Mouse (Mus musculus) right cerebral cortex, postnatal 14 days (tissue): ENCODE results near the gene Aplp2.

Experiments
- DNase-seq: peaks from one replicate; pipeline ENCODE4 v3.0.0; 2022

Gene Aplp2

GRCm38 (mm10) chr9:31211690-31212499 lies at the start of gene Aplp2:
TSS of gene Aplp2 (minus strand) at chr9:31211815.
- DNase-seq, result peak; percentile 97

- DNase-seq, result no peak
Measured at GRCm38 (mm10) chr9:31260219-31260618, 48.6 kb upstream of the Aplp2 start.

GRCm38 (mm10) chr9:31258237-31258636 lies 46.6 kb upstream of the Aplp2 start:
- DNase-seq, result no peak

GRCm38 (mm10) chr9:31255953-31256352 lies 44.3 kb upstream of the Aplp2 start:
- no peak for DNase-seq

GRCm38 (mm10) chr9:31254697-31255004 lies 43.0 kb upstream of the Aplp2 start:
- no peak for DNase-seq

- DNase-seq, result no peak
Measured at GRCm38 (mm10) chr9:31253866-31254696, 42.5 kb upstream of the Aplp2 start.

GRCm38 (mm10) chr9:31253311-31253734 lies 41.7 kb upstream of the Aplp2 start:
- DNase-seq, result peak; percentile 8

GRCm38 (mm10) chr9:31252182-31252799 lies 40.7 kb upstream of the Aplp2 start:
- DNase-seq, result no peak

- no peak for DNase-seq
Measured at GRCm38 (mm10) chr9:31247447-31248220, 36.0 kb upstream of the Aplp2 start.

GRCm38 (mm10) chr9:31246421-31246820 lies 34.8 kb upstream of the Aplp2 start:
- no peak for DNase-seq

GRCm38 (mm10) chr9:31245006-31245405 lies 33.4 kb upstream of the Aplp2 start:
- no peak for DNase-seq

GRCm38 (mm10) chr9:31243939-31244333 lies 32.3 kb upstream of the Aplp2 start:
- no peak for DNase-seq

- DNase-seq, result no peak
Measured at GRCm38 (mm10) chr9:31243306-31243938, 31.8 kb upstream of the Aplp2 start.

- no peak for DNase-seq
Measured at GRCm38 (mm10) chr9:31241208-31241699, 29.6 kb upstream of the Aplp2 start.

GRCm38 (mm10) chr9:31240522-31241207 lies 29.1 kb upstream of the Aplp2 start:
- DNase-seq, result no peak

- no peak for DNase-seq
Measured at GRCm38 (mm10) chr9:31239551-31239950, 27.9 kb upstream of the Aplp2 start.

- no peak for DNase-seq
Measured at GRCm38 (mm10) chr9:31238526-31238925, 26.9 kb upstream of the Aplp2 start.

- DNase-seq, result no peak
Measured at GRCm38 (mm10) chr9:31236079-31236478, 24.5 kb upstream of the Aplp2 start.

GRCm38 (mm10) chr9:31235489-31235888 lies 23.9 kb upstream of the Aplp2 start:
- DNase-seq, result no peak

GRCm38 (mm10) chr9:31235030-31235429 lies 23.4 kb upstream of the Aplp2 start:
- DNase-seq, result no peak

GRCm38 (mm10) chr9:31226541-31226940 lies 14.9 kb upstream of the Aplp2 start:
- no peak for DNase-seq

- DNase-seq, result peak; percentile 42
Measured at GRCm38 (mm10) chr9:31225808-31226207, 14.2 kb upstream of the Aplp2 start.
